In the genomic region with DNA sequence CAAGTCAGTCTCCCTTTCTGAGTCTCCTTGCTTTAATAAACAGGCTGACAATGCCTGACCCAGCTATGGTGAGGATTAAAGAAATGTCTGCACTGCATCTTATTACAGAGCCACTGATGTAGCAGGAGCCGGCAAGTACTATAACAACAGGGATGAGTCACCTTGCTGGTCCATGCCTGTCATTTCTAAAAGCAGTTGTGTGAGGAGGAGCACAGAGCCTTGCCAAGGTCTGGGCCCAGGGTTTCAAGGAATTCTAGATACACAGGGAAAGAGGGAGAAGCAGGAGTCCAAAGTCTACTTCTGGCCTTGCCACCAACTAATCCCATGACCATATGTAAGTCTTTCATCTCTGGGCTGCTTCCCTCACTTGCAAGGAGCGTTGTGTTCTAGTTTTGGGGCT, we compare ENCODE assay signal across 19 mouse cellular contexts. TPM values are rescaled to one million over a fixed set of nuclear protein-coding genes. Genes with fewer than 3 reads are reported as not detected.
"Had no signal": no experiment of that assay in that cellular context is flagged by ENCODE, and none has a peak within 500 bp of the region (broad histone marks: within the 10 kb centered on the region; RNA-seq: fewer than 3 reads in every experiment).

No protein-coding gene starts in this region.

- H3K9me3 ChIP-seq: limb, embryonic 15.5 days; liver, embryonic 12.5 days; megakaryocyte, embryonic 14.5 days; midbrain, embryonic 15.5 days; neural tube, embryonic 12.5 days had no signal

- H3K36me3 ChIP-seq: limb, embryonic 15.5 days; liver, embryonic 12.5 days; midbrain, embryonic 15.5 days; neural tube, embryonic 12.5 days had no signal

- H3K27ac ChIP-seq: limb, embryonic 15.5 days; liver, embryonic 12.5 days; macrophage; midbrain, embryonic 15.5 days; neural tube, embryonic 12.5 days had no signal

- H3K4me2 ChIP-seq: limb, embryonic 15.5 days; liver, embryonic 12.5 days; lung, embryonic 14.5 days; midbrain, embryonic 11.5 days; midbrain, embryonic 15.5 days; neural tube, embryonic 12.5 days had no signal

- H3K27me3 ChIP-seq: limb, embryonic 15.5 days; midbrain, embryonic 15.5 days; neural tube, embryonic 12.5 days had no signal

- ATAC-seq: liver, embryonic 12.5 days; midbrain, embryonic 15.5 days had no signal

- H3K9ac ChIP-seq: limb, embryonic 15.5 days; liver, embryonic 12.5 days; lung, embryonic 14.5 days; midbrain, embryonic 15.5 days; neural tube, embryonic 12.5 days had no signal

- H3K4me3 ChIP-seq: limb, embryonic 15.5 days; liver, embryonic 12.5 days; megakaryocyte, embryonic 14.5 days; midbrain, embryonic 15.5 days; neural tube, embryonic 12.5 days had no signal

- DNase-seq: kidney, adult 8-10 months; layer of hippocampus, adult 9-11 months; lung, embryonic 14.5 days; lung, postnatal 10 days; thymus, adult 18-20 months; thymus, postnatal 14 days had no signal

RNA-seq across cellular contexts. Expression of a gene that starts 5.0 kb away (rescaled TPM):
- total RNA-seq: monocyte, adult 5-6 weeks had no signal
- polyA plus RNA-seq: macrophage had no signal

RNA-seq across cellular contexts. Expression of a gene that starts 34.7 kb away (rescaled TPM):
- total RNA-seq: left cerebral cortex, postnatal 10 days; monocyte, adult 5-6 weeks had no signal
- polyA plus RNA-seq: kidney, embryonic 16.5 days; limb, embryonic 11.5 days; limb, embryonic 15.5 days; liver, embryonic 12.5 days; liver, embryonic 16.5 days; lung, embryonic 14.5 days; macrophage; midbrain, embryonic 11.5 days; midbrain, embryonic 15.5 days; neural tube, embryonic 12.5 days; stomach, embryonic 14.5 days had no signal

RNA-seq across cellular contexts. Expression of a gene that starts 36.2 kb away (rescaled TPM):
- total RNA-seq: monocyte, adult 5-6 weeks had no signal
- polyA plus RNA-seq: kidney, embryonic 16.5 days; limb, embryonic 11.5 days; liver, embryonic 12.5 days; stomach, embryonic 14.5 days had no signal

RNA-seq across cellular contexts. Expression of a gene that starts 48.1 kb away (rescaled TPM):
- total RNA-seq: monocyte, adult 5-6 weeks had no signal
